Mouse (Mus musculus) 3T3-L1 (cell line): Measurements from ENCODE around the gene Mto1.
"Not testable (repeated sequence)": the region's sequence is repeated elsewhere in the genome, so short reads cannot be mapped to it uniquely, and the experiment has no call there.

Source experiments
- DNase-seq: peaks from one replicate; pipeline ENCODE4 v3.0.0-alpha.2; 2015; ENCODE audit warnings: low read depth, low spot score

The Mto1 gene

GRCm38 (mm10) chr9:78506002-78506721 lies 58.2 kb downstream of the Mto1 start:
- DNase-seq: no peak

DNA sequence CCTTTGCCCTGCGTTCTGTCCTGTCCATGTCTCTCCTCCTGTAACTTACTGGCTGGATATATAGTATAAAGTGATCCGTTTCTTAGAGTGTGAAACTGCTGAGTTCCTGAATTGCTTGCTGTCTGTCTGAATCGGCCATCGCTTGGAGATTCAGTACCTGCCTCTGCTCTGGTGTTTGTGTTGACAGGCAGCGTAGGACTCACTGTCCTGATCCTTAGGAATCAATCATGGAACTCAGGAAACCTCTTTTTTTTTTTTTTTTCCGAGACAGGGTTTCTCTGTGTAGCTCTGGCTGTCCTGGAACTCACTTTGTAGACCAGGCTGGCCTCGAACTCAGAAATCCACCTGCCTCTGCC lies 58.7 kb downstream of the Mto1 start:
- no peak for DNase-seq

DNA sequence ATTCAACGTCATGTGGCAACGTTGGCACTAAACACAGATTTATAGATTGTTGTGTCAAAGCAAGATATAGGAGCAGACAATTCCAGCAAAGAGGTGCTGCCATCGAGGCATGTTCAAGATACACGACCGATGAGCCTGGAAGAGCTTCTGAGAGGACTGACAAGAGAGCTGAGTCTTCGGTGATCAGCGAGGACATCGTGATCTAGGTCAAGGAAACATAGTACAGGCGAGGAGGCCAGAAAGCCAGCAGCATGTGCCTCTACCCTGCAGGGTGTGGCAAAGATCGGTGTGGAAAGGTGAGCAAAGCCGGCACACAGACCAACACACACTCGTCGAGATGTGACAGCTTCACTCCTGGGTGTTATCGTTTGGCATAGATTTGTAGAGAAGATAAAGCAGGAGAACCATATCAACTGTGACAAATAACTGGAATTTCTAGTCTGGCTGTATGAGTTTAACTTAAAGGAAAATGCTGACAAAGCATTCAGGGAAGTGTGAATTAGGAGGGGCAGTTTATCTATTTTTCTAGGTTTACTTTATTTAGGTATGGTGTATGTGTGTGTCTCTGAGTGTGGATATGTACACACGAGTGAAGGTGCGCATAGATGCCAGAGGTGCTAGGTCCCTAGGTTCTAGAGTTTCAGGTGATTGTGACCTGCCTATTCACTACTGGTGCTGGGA lies 60.2 kb downstream of the Mto1 start:
- no peak for DNase-seq

- DNase-seq: no peak
These were observed 63.7 kb downstream of the Mto1 start for GRCm38 (mm10) chr9:78511705-78512104.

DNA sequence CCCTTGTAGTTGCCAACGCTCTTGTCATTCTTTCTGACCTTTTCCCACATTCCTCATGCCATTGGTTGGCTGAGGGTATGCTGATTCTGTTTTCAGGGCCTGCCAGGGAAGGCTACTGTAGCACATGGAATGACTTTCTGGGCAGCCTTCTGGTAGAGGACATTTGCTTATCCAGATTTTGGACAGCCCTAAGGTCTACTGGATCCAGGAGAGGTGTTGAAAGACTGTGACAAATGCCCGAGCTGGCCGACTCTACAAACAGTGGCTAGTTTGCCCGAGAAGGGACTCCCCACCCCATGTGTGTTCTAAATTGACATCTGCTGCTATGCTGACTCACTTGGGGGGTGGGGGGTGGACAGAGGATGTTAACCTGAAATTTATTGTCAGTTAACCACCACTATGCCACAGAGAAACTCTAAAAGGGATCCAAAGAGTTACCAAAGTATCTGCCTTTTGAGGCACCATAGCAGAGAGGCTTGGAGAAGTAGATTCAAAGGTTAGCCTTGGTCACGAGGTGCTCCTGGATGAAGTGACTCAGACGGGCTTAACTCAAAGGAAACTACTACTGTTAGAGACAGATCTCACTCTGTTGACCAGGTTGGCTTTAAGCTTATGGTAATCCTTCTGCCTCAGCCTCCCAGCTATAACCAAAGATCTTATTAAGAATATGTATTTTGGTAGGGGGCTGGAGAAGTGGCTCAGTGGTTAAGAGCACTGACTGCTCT lies 65.9 kb downstream of the Mto1 start:
- peak; percentile 92 for DNase-seq

- DNase-seq: no peak
These were observed 66.7 kb downstream of the Mto1 start for GRCm38 (mm10) chr9:78514681-78515080.

DNA sequence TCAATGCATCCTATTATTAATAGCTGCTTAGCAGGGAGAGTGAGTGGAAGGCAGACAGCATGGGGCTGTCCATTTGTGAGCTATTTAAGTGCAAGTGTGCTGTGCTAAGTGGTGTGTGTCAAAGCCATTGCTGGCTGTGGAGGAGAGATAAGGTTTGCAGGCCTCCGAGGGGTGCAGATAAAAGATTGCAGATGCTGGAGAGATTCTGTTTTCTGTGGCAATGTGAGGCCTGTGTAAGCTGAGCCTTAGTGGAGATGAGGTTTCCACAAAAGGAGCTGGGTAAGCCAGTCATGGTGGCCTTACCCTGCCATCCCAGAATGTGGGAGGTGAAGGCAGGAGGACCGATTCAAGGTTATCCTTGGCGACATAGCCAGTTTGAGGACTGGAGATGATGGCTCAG lies 68.1 kb downstream of the Mto1 start:
- no peak for DNase-seq

DNA sequence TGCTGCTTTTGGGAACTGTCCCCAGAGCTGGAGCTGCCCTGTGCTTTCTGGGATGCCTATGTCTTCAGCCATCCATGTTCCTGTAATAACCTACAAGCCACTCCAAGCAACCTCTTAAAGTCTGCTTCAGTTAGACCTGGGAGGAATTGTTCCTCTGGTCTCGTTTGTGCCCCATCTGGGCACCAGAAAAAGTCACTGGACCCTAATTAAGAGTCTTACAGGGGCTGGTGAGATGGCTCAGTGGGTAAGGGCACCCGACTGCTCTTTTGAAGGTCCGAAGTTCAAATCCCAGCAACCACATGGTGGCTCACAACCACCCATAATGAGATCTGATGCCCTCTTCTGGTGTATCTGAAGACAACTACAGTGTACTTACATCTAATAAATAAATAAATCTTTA lies 69.2 kb downstream of the Mto1 start:
- DNase-seq: not testable (repeated sequence)

DNA sequence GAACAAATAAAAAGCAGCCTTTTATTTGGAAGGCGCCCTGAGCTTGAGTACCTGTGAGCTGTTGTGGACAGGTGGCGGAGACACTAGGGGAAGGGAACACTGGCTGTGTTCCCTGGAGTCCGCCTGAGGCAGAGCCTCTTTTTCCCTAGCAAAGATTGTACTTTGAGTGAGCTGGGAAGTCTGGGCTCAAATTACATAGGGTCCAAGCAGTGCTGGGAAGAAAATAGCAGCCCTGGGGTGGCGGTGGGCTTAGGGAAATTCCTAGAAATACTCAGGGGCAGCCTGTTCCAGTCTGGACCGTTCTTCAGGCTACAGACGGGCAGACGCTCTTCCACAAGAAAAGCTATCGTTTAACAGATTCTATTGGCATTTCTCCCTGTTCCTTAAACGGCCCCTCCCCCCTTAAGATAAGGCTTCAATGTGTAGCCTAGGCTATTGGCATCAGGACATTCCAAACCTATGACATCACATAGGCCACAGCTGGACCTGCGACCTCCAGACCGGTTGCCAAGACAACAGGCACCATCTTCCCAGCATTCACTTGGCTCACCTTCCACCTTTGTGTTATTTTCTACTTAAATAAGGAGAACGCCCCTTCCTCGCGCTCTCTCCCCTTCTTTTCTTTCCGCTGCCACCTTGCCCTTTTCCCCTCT lies 72.2 kb downstream of the Mto1 start:
- peak; percentile 32 for DNase-seq

DNA sequence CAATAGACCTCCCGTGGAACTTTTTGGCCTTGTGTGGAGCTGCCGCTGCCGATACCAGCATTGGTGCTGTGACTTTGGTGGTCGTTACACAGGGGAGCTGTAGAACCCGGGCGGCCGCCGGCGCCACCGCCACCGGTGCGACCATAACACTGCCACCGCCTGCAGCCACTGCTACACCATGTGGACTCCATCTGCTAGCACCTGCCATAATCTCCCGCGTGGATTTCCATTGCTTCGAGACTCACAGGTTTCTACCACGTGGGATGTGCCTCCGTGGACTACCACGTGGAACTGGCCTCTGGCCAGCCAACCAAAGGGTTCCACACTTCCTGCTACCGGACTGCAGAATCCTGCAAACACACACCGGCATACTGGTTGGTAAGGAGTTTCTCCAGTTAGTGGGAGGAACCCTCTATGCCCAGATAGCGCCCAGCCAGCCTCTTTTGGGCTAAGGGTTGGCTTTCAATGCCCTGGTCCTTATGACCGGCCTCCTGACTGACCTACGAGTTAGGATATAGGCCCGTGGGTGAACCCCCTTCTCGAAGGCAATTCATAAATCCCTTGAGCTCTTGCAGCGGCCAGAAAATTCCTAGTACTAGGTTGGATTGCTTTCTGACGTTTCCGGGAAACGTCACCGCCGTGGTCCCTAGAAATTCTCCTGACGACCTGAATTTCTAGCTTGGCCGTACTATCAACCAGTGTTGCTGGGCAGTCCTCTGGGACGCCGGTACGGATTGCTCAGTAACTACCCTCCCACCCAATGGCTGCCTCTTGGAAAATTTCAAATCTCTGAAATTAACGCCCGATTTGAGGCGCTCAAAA lies 73.0 kb downstream of the Mto1 start:
- DNase-seq: no peak

GRCm38 (mm10) chr9:78521689-78522088 lies 73.7 kb downstream of the Mto1 start:
- no peak for DNase-seq
